Mouse (Mus musculus) E14TG2a.4 (cell line): Measurements from ENCODE around the gene Spaca1.

Source experiments
- H3K27me3 ChIP-seq: 2 replicates; pipeline ENCODE4 v1.6.1; 2014; ENCODE audit warnings: low read length, control low read depth; ENCODE audit not compliant: insufficient read depth
- H3K36me3 ChIP-seq: 2 replicates; pipeline ENCODE4 v1.6.1; 2014; ENCODE audit warnings: low read length, control low read depth; ENCODE audit not compliant: insufficient read depth
- H3K4me1 ChIP-seq: replicated peaks from 2 replicates; pipeline ENCODE4 v1.6.1; 2014; ENCODE audit warnings: low read depth, low read length, control low read depth
- H3K4me3 ChIP-seq: replicated peaks from 2 replicates; pipeline ENCODE4 v1.5.1; 2014; ENCODE audit warnings: mild to moderate bottlenecking, low read length
- H3K9me3 ChIP-seq: 2 replicates; pipeline ENCODE4 v1.6.1; 2014; ENCODE audit warnings: low read length, control low read depth
- CTCF ChIP-seq: conservative IDR thresholded peaks from 2 replicates; pipeline ENCODE4 v1.5.1; 2014; ENCODE audit warnings: low read length
- NANOG ChIP-seq: IDR thresholded peaks from 2 replicates; pipeline ENCODE4 v1.6.1; 2014; ENCODE audit warnings: borderline replicate concordance, low read length, mixed read lengths
- POU5F1 ChIP-seq: IDR thresholded peaks from 2 replicates; pipeline ENCODE4 v1.6.1; 2014; ENCODE audit warnings: low read length, borderline replicate concordance

Spaca1 gene

GRCm38 (mm10) chr4:33988466-33989089 lies 61.4 kb downstream of the Spaca1 start:
- Histone ChIP-seq H3K9me3 (peaks cover 17% of the 10 kb centered on the region), H3K27me3 (no peaks in the 10 kb centered on the region), H3K36me3 (no peaks in the 10 kb centered on the region), H3K4me3 (no peak overlapping the region), H3K4me1 (no peaks in the 10 kb centered on the region)
- TF ChIP-seq NANOG: no peak
- no peak for TF ChIP-seq CTCF
- TF ChIP-seq POU5F1: no peak
